Mouse (Mus musculus): ENCODE measurements around the gene Gm20388. TPM values are rescaled to one million over a fixed set of nuclear protein-coding genes. Genes with fewer than 3 reads are reported as not detected.

The Gm20388 gene
- polyA plus RNA-seq, 1 experiment from 2014 or later: not detected

DNA sequence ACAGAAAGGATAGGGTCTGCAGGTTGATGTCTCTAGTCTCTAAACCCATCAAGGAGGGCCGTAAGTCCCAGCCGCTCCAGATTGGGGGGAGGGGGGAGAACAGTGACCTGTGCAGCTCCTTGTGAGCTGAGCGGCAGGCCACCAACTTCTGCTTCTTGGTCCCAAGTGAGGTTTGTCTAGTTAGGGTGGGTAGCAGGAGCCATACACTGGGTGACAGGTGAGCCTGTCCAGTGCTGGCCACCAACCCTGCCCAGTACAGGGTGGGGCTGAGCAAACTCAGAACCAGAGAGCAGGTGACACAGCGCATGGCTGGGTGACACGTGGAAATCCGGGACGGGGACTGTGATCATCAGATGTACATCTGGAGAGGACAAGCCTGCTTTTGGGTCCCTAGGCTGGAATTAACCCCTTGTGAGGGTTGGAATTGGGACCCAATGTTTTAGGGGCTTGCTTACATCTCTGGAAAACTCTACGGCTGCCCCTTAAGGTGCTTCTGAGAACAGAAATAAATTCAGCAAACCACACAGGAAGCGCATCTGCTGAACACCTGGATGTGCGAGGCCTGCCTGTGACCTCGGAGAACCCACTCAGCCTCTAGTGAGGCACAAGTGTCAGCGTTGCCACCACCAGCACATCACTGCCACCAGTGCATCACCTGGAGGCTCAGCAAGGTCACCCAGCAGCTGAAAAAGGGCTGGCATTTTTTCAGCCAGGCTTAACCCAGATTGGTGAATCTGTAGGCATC lies 2791.0 kb downstream of the Gm20388 start:
- H3K9ac ChIP-seq: no peak overlapping the region
- no peak for ATAC-seq (replicated peaks; ENCODE audit: insufficient number of reproducible peaks, insufficient read depth, low FRiP score, low read depth)
- 73% methylated on average over 12 of the region's 12 CpGs for WGBS
- peaks cover 20% of the 10 kb centered on the region for H3K4me1 ChIP-seq (replicated peaks)
- H3K4me2 ChIP-seq: no peak overlapping the region
- no peak overlapping the region for H3K4me3 ChIP-seq
- H3K27me3 ChIP-seq: 0 out of 2 replicates have a peak, but pooled peaks cover 9% of the 10 kb centered on the region
- H3K36me3 ChIP-seq: no peaks in the 10 kb centered on the region
- no peak overlapping the region for H3K27ac ChIP-seq
- H3K9me3 ChIP-seq (replicated peaks): no peaks in the 10 kb centered on the region

DNA sequence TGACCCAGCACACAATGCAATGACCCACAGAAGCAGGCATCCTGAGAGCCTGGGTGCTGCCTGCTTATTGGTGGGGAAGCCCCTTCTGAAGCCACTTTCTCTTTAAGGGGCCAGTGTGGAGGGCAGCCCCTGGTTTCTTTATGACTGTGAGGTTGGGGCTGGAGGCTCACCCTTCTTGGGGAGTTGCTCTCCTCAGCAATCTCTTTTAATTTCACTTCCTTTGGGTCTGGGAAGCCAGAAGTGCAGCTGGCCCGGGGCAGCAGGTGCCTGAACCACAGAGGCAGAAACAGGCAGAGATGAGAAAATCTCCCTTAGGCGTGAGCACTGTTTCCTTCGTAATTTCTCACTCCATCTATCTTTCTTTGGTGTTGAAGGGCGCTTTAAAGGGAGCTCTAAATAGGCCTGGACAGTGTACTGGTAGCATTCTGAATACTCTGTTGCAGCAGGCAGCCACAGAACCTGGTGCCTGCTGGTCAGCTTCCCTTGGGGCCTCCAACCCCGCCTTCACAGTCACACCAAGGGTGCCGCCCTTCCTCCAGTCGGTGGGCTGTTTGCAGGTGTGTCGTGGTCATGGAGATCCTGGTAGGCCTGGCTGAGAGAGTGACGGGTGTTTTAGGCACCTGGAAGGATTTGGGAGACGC lies 2791.8 kb downstream of the Gm20388 start:
- Histone ChIP-seq H3K36me3 (no peaks in the 10 kb centered on the region), H3K9ac (no peak overlapping the region), H3K4me3 (no peak overlapping the region), H3K4me2 (no peak overlapping the region), H3K27ac (no peak overlapping the region), H3K9me3 (replicated peaks) (no peaks in the 10 kb centered on the region), H3K27me3 (0 out of 2 replicates have a peak, but pooled peaks cover 9% of the 10 kb centered on the region), H3K4me1 (replicated peaks) (peaks cover 17% of the 10 kb centered on the region)
- 50% methylated on average over 10 of the region's 10 CpGs for WGBS
- no peak for ATAC-seq (replicated peaks; ENCODE audit: insufficient number of reproducible peaks, insufficient read depth, low FRiP score, low read depth)

DNA sequence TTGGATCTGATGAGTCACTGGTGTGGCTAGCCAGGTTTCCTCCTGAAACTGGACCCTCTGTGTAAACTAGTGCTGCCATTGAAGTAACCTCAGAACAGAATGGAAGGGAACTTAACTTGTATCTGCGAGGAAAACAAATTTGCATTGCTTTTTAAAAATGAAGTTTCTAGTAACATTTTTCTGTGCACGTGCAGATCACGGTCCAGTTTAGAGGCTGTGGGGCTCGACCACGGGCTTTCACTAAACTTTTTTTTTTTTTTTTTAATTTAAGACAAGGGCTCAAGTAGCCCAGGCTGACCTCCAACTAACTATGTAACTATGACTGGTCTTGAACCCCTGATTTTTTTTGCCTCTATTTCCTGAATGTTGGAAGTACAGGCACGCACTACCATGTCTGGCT lies 2792.3 kb downstream of the Gm20388 start:
- H3K27me3 ChIP-seq: 0 out of 2 replicates have a peak, but pooled peaks cover 9% of the 10 kb centered on the region
- H3K4me3 ChIP-seq: no peak overlapping the region
- no peak overlapping the region for H3K9ac ChIP-seq
- H3K9me3 ChIP-seq (replicated peaks): no peaks in the 10 kb centered on the region
- H3K4me2 ChIP-seq: no peak overlapping the region
- ATAC-seq (replicated peaks; ENCODE audit: insufficient number of reproducible peaks, insufficient read depth, low FRiP score, low read depth): no peak
- H3K27ac ChIP-seq: no peak overlapping the region
- WGBS: 80% methylated on average over 6 of the region's 6 CpGs
- peaks cover 17% of the 10 kb centered on the region for H3K4me1 ChIP-seq (replicated peaks)
- no peaks in the 10 kb centered on the region for H3K36me3 ChIP-seq

DNA sequence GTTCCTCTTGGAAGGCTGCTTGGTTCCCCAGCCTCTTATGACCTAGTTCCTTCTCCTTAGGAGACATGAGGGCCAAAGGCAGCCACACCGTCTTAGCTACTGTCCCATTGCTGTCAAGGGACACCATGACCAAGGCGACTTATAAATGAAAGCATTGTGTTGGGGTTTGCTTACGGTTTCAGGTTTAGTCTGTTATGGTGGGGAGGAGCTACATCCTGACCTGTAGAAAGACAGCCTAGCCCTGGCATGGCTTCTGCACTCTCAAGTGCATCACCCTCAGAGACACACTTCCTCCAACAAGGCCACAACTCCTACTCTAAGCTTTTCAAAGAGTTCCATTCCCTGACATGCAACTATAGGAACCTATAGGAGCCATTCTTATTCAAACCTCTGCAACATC lies 2794.0 kb downstream of the Gm20388 start:
- Histone ChIP-seq H3K4me2 (no peak overlapping the region), H3K9ac (no peak overlapping the region), H3K27ac (no peak overlapping the region), H3K4me3 (no peak overlapping the region), H3K4me1 (replicated peaks) (peaks cover 10% of the 10 kb centered on the region), H3K9me3 (replicated peaks) (no peaks in the 10 kb centered on the region), H3K36me3 (no peaks in the 10 kb centered on the region), H3K27me3 (peaks cover 14% of the 10 kb centered on the region; the same call in 1 of the 2 replicates)
- no peak for ATAC-seq (replicated peaks; ENCODE audit: insufficient number of reproducible peaks, insufficient read depth, low FRiP score, low read depth)
- 82% methylated on average over 3 of the region's 3 CpGs for WGBS

DNA sequence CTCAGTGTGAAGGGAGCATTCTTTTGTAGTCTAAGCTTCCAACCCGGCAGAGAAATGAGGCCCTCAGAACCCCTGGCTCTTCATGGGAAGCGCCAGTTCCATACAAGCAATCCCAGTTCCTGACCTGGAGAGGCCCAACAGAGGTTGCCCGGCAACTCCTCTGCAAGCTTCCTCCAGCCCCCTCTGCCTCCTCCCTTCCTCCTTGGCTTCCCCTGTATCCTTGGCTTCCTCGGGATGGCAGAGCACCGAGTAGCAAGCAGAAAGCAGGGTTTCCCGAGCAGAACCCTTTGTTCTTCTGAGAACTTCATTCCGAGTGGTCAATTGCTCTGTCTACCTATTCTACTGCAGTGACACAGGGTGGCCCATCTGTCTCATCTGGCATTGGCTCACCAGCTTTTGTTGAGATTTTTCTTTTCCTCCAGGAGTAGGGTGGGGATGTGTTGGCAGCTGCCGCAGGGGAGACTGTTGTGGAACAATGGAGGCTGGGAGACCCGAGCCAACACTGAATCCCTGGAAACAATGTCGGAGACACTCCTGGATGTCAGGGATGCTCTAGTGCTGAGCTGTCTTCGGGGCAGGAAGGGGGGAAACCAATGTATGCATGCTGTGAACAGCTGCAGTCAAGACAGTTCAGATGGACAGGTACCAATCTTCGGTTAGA lies 2795.4 kb downstream of the Gm20388 start:
- Histone ChIP-seq H3K4me1 (replicated peaks) (no peaks in the 10 kb centered on the region; the same call in 1 of the 2 replicates), H3K36me3 (no peaks in the 10 kb centered on the region), H3K27me3 (peaks cover 14% of the 10 kb centered on the region; the same call in 1 of the 2 replicates), H3K4me3 (no peak overlapping the region), H3K9ac (no peak overlapping the region), H3K9me3 (replicated peaks) (no peaks in the 10 kb centered on the region), H3K4me2 (no peak overlapping the region), H3K27ac (peak overlapping the region; percentile 37)
- WGBS: 47% methylated on average over 12 of the region's 12 CpGs
- ATAC-seq (replicated peaks; ENCODE audit: insufficient number of reproducible peaks, insufficient read depth, low FRiP score, low read depth): no peak

DNA sequence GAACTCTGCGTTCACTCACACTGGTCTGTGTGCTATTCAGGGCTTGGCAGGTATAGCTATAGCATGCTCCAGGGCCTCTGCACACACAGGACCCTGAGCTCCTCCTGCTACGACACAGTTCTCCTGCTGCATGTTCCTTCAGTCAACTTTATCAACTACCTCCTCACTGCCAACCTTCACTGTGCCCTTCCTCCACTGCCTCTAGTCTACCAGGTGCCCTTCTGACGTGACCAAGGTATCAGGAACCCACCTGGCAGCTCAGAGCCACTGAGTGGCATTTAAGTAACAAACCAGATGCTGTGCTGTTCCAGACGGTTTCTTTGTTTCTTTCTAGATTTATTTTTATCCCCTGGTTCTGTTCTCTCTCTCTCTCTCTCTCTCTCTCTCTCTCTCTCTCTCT lies 2796.5 kb downstream of the Gm20388 start:
- Histone ChIP-seq H3K4me1 (replicated peaks) (peaks cover 1% of the 10 kb centered on the region), H3K4me2 (no peak overlapping the region), H3K4me3 (no peak overlapping the region), H3K9ac (no peak overlapping the region), H3K27ac (no peak overlapping the region), H3K9me3 (replicated peaks) (no peaks in the 10 kb centered on the region), H3K27me3 (peaks cover 5% of the 10 kb centered on the region; the same call in 1 of the 2 replicates), H3K36me3 (no peaks in the 10 kb centered on the region)
- WGBS: 46% methylated on average over 4 of the region's 4 CpGs
- ATAC-seq (replicated peaks; ENCODE audit: insufficient number of reproducible peaks, insufficient read depth, low FRiP score, low read depth): no peak

DNA sequence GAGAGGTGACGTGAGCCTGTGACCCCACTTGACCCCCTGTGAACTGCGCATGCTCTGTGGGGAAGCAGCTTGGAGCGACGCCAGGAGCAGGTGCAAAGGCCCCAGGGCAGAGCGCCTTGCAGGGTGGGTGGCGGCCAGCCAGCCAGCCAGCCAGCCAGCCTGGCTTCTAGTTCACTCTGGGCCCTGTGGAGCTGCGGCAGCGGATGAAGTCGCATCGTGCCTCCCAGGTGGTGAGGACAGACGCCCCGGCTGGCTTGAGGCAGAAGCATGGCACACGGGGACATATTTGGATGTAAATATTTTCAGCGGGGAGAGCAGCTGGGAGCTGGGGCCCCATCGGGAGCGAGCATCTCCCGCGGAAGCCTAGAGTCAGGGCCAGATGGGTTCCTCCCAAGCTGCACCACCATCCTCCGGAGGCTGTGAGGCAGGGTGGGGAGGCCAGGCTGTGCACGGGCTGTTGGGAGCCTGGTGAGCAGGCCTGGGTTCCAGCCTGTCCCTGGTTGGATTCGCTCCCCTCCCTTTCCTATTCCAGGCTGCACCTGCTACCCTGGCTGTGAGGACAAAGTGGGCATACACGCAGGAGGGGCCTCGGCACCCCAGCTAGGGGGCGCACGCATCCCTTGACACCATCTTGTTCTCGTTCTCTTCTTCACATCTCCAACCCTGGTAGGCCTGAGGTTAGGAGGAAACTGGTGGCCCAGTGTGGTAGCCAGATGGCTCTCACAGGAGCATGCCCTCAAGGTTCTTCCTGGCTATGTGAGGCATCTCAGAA lies 2798.9 kb downstream of the Gm20388 start:
- H3K4me3 ChIP-seq: no peak overlapping the region
- H3K4me1 ChIP-seq (replicated peaks): peaks cover 6% of the 10 kb centered on the region
- no peak for ATAC-seq (replicated peaks; ENCODE audit: insufficient number of reproducible peaks, insufficient read depth, low FRiP score, low read depth)
- no peaks in the 10 kb centered on the region for H3K36me3 ChIP-seq
- WGBS: 43% methylated on average over 26 of the region's 26 CpGs
- H3K27ac ChIP-seq: no peak overlapping the region
- peaks cover 5% of the 10 kb centered on the region; the same call in 1 of the 2 replicates for H3K27me3 ChIP-seq
- no peaks in the 10 kb centered on the region for H3K9me3 ChIP-seq (replicated peaks)
- H3K9ac ChIP-seq: no peak overlapping the region
- H3K4me2 ChIP-seq: no peak overlapping the region

DNA sequence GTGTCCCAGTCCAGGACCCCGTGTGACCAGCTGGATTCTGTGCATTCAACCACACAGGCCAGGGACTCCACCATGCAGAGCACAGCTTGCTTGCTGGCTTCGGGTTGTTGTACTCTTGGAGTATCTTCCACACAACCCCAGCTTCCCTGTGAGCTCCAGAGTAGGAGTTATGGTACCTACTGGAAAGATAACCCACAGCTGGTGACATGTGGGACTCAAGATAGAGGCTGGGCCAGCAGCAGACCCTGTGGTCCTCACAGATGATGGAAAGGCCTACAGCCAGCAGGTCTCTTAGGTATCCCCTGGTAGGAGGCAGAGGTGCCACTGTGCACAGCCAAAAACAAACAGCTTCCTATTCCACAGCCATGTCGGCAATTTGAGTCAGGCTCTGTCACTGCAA lies 2800.8 kb downstream of the Gm20388 start:
- peaks cover 6% of the 10 kb centered on the region for H3K4me1 ChIP-seq (replicated peaks)
- H3K4me3 ChIP-seq: no peak overlapping the region
- no peaks in the 10 kb centered on the region for H3K9me3 ChIP-seq (replicated peaks)
- no peak overlapping the region for H3K9ac ChIP-seq
- WGBS: 65% methylated on average over 3 of the region's 3 CpGs
- H3K4me2 ChIP-seq: no peak overlapping the region
- peaks cover 15% of the 10 kb centered on the region; the same call in 1 of the 2 replicates for H3K27me3 ChIP-seq
- H3K36me3 ChIP-seq: no peaks in the 10 kb centered on the region
- no peak for ATAC-seq (replicated peaks; ENCODE audit: insufficient number of reproducible peaks, insufficient read depth, low FRiP score, low read depth)
- peak overlapping the region; percentile 60 for H3K27ac ChIP-seq

DNA sequence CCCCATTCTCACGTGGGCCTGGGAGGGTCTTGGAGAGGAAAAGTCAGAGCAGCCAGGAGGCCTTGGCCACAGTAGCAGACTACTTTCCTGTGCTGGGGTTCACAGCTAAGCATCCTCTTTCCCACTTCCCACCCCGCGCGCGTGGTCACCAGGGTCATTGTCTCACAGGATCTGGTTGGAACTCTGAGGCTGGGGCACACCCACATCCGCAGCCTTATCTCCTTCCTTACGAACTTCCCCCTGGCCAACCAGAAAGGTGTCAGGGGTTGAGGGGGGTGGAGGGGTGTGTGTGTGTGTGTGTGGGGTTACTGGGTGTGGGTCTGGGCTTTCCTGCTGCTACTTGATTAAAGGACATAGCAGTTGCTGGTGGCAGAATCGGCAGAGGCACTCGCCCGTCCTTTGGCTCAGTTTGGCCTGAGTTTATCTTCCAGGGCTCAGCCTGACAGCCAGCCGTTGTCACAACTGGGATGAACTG lies 2801.3 kb downstream of the Gm20388 start:
- H3K27ac ChIP-seq: peak overlapping the region; percentile 60
- H3K4me1 ChIP-seq (replicated peaks): peaks cover 6% of the 10 kb centered on the region
- H3K9ac ChIP-seq: no peak overlapping the region
- no peaks in the 10 kb centered on the region for H3K9me3 ChIP-seq (replicated peaks)
- no peak overlapping the region for H3K4me2 ChIP-seq
- peaks cover 15% of the 10 kb centered on the region; the same call in 1 of the 2 replicates for H3K27me3 ChIP-seq
- H3K36me3 ChIP-seq: no peaks in the 10 kb centered on the region
- ATAC-seq (replicated peaks; ENCODE audit: insufficient number of reproducible peaks, insufficient read depth, low FRiP score, low read depth): peak; percentile 78
- WGBS: 28% methylated on average over 11 of the region's 11 CpGs
- H3K4me3 ChIP-seq: no peak overlapping the region

DNA sequence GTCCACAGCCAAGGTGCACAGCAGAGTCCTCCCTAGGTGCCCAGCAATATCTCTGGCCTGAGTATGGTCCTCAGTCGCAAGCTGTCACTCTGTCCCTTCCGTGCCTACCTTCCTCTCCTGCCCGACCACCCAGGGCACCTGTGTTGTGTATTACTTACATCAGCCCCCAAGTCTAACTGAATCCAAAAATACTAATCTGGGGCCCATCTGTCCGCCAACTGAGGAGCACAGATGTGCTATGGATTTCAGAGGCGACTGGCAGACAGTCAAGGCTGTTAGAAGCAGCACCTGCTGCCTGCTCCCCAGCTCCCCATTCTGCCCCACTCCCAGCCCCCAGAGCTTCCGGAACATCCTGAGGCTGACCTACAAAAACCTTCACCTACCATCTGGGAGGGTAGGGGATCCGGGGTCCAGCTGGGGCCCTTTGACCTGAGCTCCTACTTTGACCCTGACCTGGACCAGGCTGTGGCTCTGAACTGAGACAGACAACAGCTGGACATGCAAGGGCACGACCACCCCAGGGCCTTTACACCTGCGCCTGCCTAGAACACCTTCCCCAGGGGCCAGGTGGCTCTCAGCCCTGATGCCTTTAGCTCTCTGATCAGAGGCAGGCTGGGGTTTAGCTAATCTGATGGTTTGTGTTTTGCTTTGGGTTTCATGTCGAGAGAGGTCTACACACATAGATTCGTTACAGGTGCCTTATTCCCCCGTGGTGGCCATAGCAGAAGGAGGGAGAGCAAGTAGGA lies 2801.9 kb downstream of the Gm20388 start:
- 70% methylated on average over 12 of the region's 12 CpGs for WGBS
- Histone ChIP-seq H3K4me3 (no peak overlapping the region), H3K9ac (no peak overlapping the region), H3K9me3 (replicated peaks) (no peaks in the 10 kb centered on the region), H3K4me2 (no peak overlapping the region), H3K36me3 (no peaks in the 10 kb centered on the region), H3K4me1 (replicated peaks) (peaks cover 6% of the 10 kb centered on the region), H3K27me3 (peaks cover 20% of the 10 kb centered on the region), H3K27ac (peak overlapping the region; percentile 57)
- ATAC-seq (replicated peaks; ENCODE audit: insufficient number of reproducible peaks, insufficient read depth, low FRiP score, low read depth): no peak
